Mouse (Mus musculus): Measurements from ENCODE around the gene Olfr168. TPM values are rescaled to one million over a fixed set of nuclear protein-coding genes. Genes with fewer than 3 reads are reported as not detected.
"Not testable (repeated sequence)": the region's sequence is repeated elsewhere in the genome, so short reads cannot be mapped to it uniquely, and the experiment has no call there.

Olfr168 gene
- total RNA-seq (2021): not detected

DNA sequence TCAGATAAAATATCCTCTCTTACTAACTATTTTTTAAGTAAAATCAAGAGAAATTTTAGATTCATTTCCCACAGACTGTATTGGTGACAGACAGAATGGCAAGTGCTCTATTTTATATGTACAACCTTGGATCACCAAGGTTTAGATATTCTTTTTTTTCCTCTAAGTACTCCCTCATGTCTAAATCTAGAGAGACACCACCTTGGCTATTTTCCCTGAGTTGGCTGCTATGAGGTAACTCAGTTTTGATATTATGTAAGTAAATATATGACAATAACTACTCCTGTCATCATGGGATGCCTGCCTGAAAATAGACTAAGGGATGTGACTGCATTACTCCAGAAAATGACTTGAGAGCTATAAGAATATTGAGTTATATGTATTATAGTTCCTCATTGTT lies at the start of gene Olfr168:
Gene Olfr168, minus strand, starts transcription at position 101 of the 400 bp plus-strand sequence.
- intact Hi-C loops (cut with DNase I): no loop called here
- DNase-seq: no peak

DNA sequence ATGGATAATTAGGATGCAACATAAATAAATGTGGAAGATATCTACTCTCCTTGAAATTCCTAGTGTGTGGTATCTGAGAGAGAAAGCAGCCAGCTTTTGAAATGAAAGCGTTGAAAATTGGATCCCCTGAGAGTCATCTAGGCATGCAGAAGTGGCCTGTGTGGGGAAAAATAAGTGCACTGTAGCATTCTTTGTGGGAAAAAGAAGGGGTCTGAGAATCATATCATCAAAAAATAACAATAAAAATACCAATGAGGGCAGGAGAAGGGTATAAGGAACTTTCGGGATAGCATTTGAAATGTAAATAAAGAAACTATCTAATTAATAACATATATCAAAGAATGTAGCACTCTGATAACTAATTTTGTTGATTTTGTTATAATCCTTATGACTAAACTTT lies 36.4 kb upstream of the Olfr168 start, which contains the start of gene Olfr169:
Gene Olfr169, minus strand, starts transcription at position 101 of the 400 bp plus-strand sequence.
- DNase-seq; intact Hi-C loops (cut with DNase I): not testable (repeated sequence)

DNA sequence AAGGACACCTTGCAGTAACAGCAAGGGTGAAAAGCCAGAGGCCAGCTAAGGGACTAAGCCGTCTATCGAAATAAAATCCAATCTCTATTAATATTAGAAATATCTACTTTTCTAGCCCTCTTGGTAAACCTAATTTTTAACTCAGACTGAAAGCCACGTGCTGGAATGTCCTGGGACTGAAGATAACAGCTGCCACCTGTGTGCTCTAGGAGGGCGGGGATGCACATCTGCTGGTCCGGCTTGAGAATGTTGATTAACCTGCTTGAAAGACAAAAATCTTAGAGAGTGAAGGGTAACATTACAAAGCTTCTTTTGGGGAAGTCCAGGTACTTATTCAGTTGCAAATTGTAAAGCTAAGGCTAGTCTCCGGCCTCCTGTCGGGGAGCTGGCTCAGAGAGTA lies 18.1 kb upstream of the Olfr168 start:
- intact Hi-C loops (cut with DNase I); DNase-seq: not testable (repeated sequence)

DNA sequence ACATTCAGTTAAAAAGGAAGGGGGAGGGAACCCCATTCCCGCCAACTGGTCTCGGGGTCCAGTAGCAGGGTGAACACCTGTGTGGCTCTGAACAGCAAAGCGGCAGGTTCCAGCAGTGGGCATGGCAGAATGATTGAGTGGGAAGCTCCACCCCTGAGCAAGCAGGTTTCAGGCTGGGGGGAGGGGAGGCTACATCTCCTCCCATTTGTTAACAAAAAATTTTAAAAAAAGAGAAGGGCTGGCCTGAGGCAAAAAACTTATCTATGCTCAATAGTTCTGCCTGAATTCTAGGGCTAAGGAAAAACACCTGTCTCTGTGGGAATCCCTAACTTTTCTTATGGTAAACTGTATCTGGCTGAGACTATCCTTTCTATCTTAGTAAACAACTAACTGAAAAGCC lies 16.9 kb upstream of the Olfr168 start:
- intact Hi-C loops (cut with DNase I); DNase-seq: not testable (repeated sequence)

DNA sequence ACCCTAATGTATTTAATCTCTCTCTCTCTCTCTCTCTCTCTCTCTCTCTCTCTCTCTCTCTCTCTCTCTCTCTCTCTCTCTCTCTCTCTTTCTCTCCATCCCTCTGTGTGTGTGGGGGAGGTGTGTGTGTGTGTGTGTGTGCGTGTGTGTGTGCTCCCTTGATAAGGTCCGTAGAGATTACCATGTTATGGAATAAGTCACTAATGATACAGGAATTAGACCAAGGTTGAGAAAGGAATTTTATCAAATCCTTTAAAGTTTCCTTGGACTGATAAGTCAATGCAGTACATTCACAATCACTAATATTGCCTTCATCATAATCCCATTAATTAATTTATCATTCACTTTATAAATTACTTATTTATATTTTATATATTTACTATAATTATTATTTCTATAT lies 13.2 kb downstream of the Olfr168 start, which contains the start of gene Olfr167:
Gene Olfr167, minus strand, starts transcription at position 101 of the 400 bp plus-strand sequence.
- intact Hi-C loops (cut with DNase I): no loop called here
- no peak for DNase-seq

DNA sequence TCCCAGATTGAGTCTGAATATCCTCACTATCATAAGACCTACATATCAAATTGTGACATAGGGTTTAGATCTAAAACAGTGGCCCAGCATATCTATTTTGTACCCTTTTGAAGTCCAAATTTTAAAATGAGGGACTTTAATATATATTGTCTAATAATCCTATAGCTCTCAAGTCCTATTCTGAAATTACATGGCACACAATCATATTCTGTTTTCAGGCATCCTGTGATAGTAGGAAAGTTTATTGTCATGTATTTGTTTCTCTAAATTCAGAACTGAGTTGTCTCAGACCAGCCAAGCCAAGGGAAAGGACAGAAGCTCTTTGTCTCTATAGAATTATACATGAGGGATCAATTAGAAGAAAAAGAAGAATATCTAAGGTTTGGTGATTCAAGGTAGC lies 52.0 kb downstream of the Olfr168 start, which contains the start of gene Olfr166:
Gene Olfr166, plus strand, starts transcription at position 301 of the 400 bp plus-strand sequence.
- DNase-seq: no peak
- intact Hi-C loops (cut with DNase I): no loop called here

Other genes starting within 250 kb of the Olfr168 start
- not detected for gene Olfr164, start 221.5 kb downstream of the Olfr168 start, total RNA-seq (2021)
- gene Olfr165, start 112.4 kb downstream of the Olfr168 start, total RNA-seq (2021): not detected
- gene Olfr166, start 51.9 kb downstream of the Olfr168 start, total RNA-seq (2021): not detected
- gene Olfr167, start 13.3 kb downstream of the Olfr168 start, total RNA-seq (2021): not detected
- not detected for gene Olfr169, start 36.3 kb upstream of the Olfr168 start, total RNA-seq (2021)
- gene Olfr170, start 76.3 kb upstream of the Olfr168 start, total RNA-seq (2021): not detected
- not detected for gene Olfr171, start 94.4 kb upstream of the Olfr168 start, total RNA-seq (2021)
- gene Lamp3, start 170.8 kb upstream of the Olfr168 start, total RNA-seq (2021): under 1 TPM; 0.10 to 0.18 TPM
- 10 to 100 TPM; 28.9 to 37.2 TPM for gene B3gnt5, start 224.7 kb upstream of the Olfr168 start, total RNA-seq (2021)